Mouse (Mus musculus) limb, embryonic 14.5 days (tissue): ENCODE results near the gene Phf21a. TPM values are rescaled to one million over a fixed set of nuclear protein-coding genes. Genes with fewer than 3 reads are reported as not detected.

ENCODE experiments used
- ATAC-seq: fragments of 200-750 bp; cut with Nextera tagmentation; 2 replicates; pipeline ENCODE4 v1.8.0; 2017; ENCODE audit warnings: low read depth, moderate number of reproducible peaks, moderate TSS enrichment; ENCODE audit not compliant: low FRiP score
- DNase-seq: peaks from one replicate; pipeline ENCODE4 v3.0.0-alpha.2; 2015; ENCODE audit warnings: low spot score
- H3K27ac ChIP-seq: fragments of 300-500 bp; sonication (generic); replicated peaks from 2 replicates; pipeline ENCODE4 v1.5.1; 2014; ENCODE audit warnings: low read depth, mild to moderate bottlenecking, low read length, moderate library complexity, mixed read lengths
- H3K27me3 ChIP-seq: fragments of 300-500 bp; sonication (generic); 2 replicates; pipeline ENCODE4 v1.6.1; 2014; ENCODE audit warnings: low read length, mixed read lengths; ENCODE audit not compliant: control insufficient read depth, insufficient read depth
- H3K36me3 ChIP-seq: fragments of 300-500 bp; sonication (generic); 2 replicates; pipeline ENCODE4 v1.6.1; 2014; ENCODE audit warnings: mild to moderate bottlenecking, low read length, moderate library complexity, mixed read lengths; ENCODE audit not compliant: control insufficient read depth, insufficient read depth
- H3K4me1 ChIP-seq: fragments of 300-500 bp; sonication (generic); 2 replicates; pipeline ENCODE4 v1.6.1; 2014; ENCODE audit warnings: antibody characterized with exemption, low read length, mixed read lengths; ENCODE audit not compliant: control insufficient read depth, insufficient read depth
- H3K4me2 ChIP-seq: fragments of 300-500 bp; sonication (generic); replicated peaks from 2 replicates; pipeline ENCODE4 v1.6.1; 2014; ENCODE audit warnings: low read depth, mild to moderate bottlenecking, low read length, moderate library complexity; ENCODE audit not compliant: severe bottlenecking
- H3K4me3 ChIP-seq: fragments of 300-500 bp; sonication (generic); replicated peaks from 2 replicates; pipeline ENCODE4 v1.5.1; 2014; ENCODE audit warnings: low read length
- H3K9ac ChIP-seq: fragments of 300-500 bp; sonication (generic); 2 replicates; pipeline ENCODE4 v1.6.1; 2014; ENCODE audit warnings: mild to moderate bottlenecking, low read depth, low read length, moderate library complexity; ENCODE audit not compliant: severe bottlenecking
- H3K9me3 ChIP-seq: fragments of 300-500 bp; sonication (generic); 2 replicates; pipeline ENCODE4 v1.6.1; 2016; ENCODE audit warnings: low read length; ENCODE audit not compliant: control insufficient read depth
- POLR2A ChIP-seq: fragments of 200-500 bp; IDR thresholded peaks from 2 replicates; pipeline ENCODE4 v1.8.0; 2012; ENCODE audit warnings: inconsistent platforms, mild to moderate bottlenecking, moderate library complexity, borderline replicate concordance; ENCODE audit not compliant: insufficient read depth, insufficient read length; ENCODE audit errors: extremely low read depth
- WGBS: fragments of 180-500 bp; shearing (Covaris S2); extraction: QIAGEN DNeasy Blood & Tissue Kit; methylation state at CpG from one replicate; pipeline ENCODE4 v1.1.7; 2014; 5-methylcytosine and 5-hydroxymethylcytosine counted together
- polyA plus RNA-seq, 2 experiments: library from polyadenylated mRNA; depleted of rRNA in 1 of 2; stranded (reverse) in 1 of 2; unstranded in 1 of 2; fragments of >200 nt; fragmentation: Nextera tagmentation in 1 of 2; extraction: Ambion mirVana in 1 of 2; gene quantifications; 2 replicates each; pipeline versions ENCODE4 v1.2.1 to v1.2.3; 2012 to 2014

The Phf21a gene
- polyA plus RNA-seq, 2 experiments, result 38.2 to 96.0 TPM

GRCm38 (mm10) chr2:92301849-92302607, 209.1 kb downstream of the Phf21a start:
- TF ChIP-seq POLR2A, result no peak
- ATAC-seq, result no peak
- Histone ChIP-seq H3K4me3 (no peak overlapping the region), H3K4me1 (peaks cover 4% of the 10 kb centered on the region; the same call in 1 of the 2 replicates), H3K36me3 (no peaks in the 10 kb centered on the region), H3K27me3 (no peaks in the 10 kb centered on the region), H3K9ac (no peak overlapping the region), H3K9me3 (no peaks in the 10 kb centered on the region), H3K27ac (no peak overlapping the region), H3K4me2 (no peak overlapping the region)
- DNase-seq, result no peak
- WGBS, result 66% methylated on average over 5 of the region's 5 CpGs

- Histone ChIP-seq H3K27me3 (no peaks in the 10 kb centered on the region), H3K27ac (no peak overlapping the region), H3K36me3 (peaks cover 6% of the 10 kb centered on the region; the same call in 1 of the 2 replicates), H3K4me1 (no peaks in the 10 kb centered on the region), H3K9ac (no peak overlapping the region), H3K4me2 (no peak overlapping the region), H3K9me3 (no peaks in the 10 kb centered on the region), H3K4me3 (no peak overlapping the region)
- 90% methylated on average over 4 of the region's 4 CpGs for WGBS
- no peak for DNase-seq
- ATAC-seq, result no peak
- no peak for TF ChIP-seq POLR2A
Observed at GRCm38 (mm10) chr2:92312542-92312941, 219.6 kb downstream of the Phf21a start.

GRCm38 (mm10) chr2:92314031-92314430, 221.1 kb downstream of the Phf21a start:
- no peak for ATAC-seq

GRCm38 (mm10) chr2:92316652-92317051, 223.7 kb downstream of the Phf21a start:
- no peak overlapping the region for H3K4me2 ChIP-seq
- H3K27ac ChIP-seq, result no peak overlapping the region
- 80% methylated on average over 3 of the region's 3 CpGs for WGBS
- no peaks in the 10 kb centered on the region for H3K9me3 ChIP-seq
- no peaks in the 10 kb centered on the region for H3K4me1 ChIP-seq
- TF ChIP-seq POLR2A, result no peak
- H3K4me3 ChIP-seq, result no peak overlapping the region
- H3K36me3 ChIP-seq, result peaks cover 15% of the 10 kb centered on the region
- no peak for ATAC-seq
- no peak for DNase-seq
- no peaks in the 10 kb centered on the region for H3K27me3 ChIP-seq
- H3K9ac ChIP-seq, result no peak overlapping the region

More at GRCm38 (mm10) chr2:92314031-92314430, 221.1 kb downstream of the Phf21a start:
- no peak for TF ChIP-seq POLR2A
- Histone ChIP-seq H3K9me3 (no peaks in the 10 kb centered on the region), H3K4me3 (no peak overlapping the region), H3K27me3 (no peaks in the 10 kb centered on the region), H3K27ac (no peak overlapping the region), H3K36me3 (peaks cover 6% of the 10 kb centered on the region; the same call in 1 of the 2 replicates), H3K9ac (no peak overlapping the region), H3K4me2 (no peak overlapping the region), H3K4me1 (no peaks in the 10 kb centered on the region)
- 81% methylated on average over 1 of the region's 1 CpGs for WGBS
- DNase-seq, result no peak

GRCm38 (mm10) chr2:92317228-92317627, 224.3 kb downstream of the Phf21a start:
- no peak overlapping the region for H3K4me2 ChIP-seq
- 76% methylated on average over 5 of the region's 5 CpGs for WGBS

More at GRCm38 (mm10) chr2:92317228-92317627, 224.3 kb downstream of the Phf21a start:
- ATAC-seq, result no peak
- H3K27ac ChIP-seq, result no peak overlapping the region
- no peak overlapping the region for H3K9ac ChIP-seq
- H3K4me3 ChIP-seq, result no peak overlapping the region
- no peaks in the 10 kb centered on the region for H3K27me3 ChIP-seq
- H3K36me3 ChIP-seq, result peaks cover 19% of the 10 kb centered on the region
- no peak for DNase-seq
- no peaks in the 10 kb centered on the region for H3K9me3 ChIP-seq
- no peaks in the 10 kb centered on the region for H3K4me1 ChIP-seq
- no peak for TF ChIP-seq POLR2A
